Mouse (Mus musculus): ENCODE results near the gene Zdhhc5. TPM values are rescaled to one million over a fixed set of nuclear protein-coding genes. Genes with fewer than 3 reads are reported as not detected.

Gene Zdhhc5
- polyA plus RNA-seq, 1 experiment from 2014 or later = 17.6 TPM

DNA sequence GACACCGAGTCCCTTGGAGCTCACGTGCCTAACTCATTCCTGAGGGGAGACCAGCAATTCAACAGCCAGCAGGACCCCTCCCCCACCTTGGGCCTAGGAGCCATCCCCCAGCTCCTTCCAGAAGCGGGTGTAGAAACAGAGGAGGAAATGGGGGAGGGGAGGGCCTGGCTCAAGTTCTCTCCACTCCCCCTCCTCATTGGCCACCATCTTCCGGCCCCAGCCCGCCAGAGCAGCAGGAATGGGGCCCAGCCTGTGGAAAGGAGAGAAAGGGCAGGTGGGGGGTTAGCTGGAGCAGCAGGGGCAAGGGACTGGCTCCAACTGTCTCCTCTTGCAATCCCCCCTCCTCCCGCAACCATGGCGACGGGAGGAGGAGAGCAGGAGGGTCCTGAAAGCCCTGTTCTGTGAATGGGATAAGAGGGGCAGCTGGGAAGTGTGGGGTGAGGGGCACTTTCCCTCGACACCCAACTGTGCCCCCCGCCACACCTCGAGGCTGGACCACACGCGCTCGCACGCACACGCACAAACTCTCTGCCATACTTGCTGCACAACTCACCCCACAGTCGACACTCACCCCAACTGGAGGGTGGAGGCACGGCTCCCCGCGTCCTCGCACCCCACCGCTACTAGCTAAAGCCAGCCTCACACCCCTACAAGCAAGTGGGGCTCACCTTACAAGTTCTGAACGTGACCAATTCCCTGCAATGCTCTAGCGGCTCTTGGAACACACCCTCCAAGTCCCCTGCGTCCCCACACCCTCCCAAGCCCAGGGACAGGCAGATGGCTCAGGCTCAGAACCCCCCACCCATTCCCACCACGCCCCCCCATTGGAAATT, 27.7 kb upstream of the Zdhhc5 start:
- peaks cover 57% of the 10 kb centered on the region for H3K4me1 ChIP-seq (replicated peaks)
- WGBS = under 1% methylated on average over 26 of the region's 26 CpGs
- peak overlapping the region; percentile 76 for H3K4me2 ChIP-seq
- H3K36me3 ChIP-seq = peaks cover 9% of the 10 kb centered on the region; the same call in 1 of the 2 replicates
- H3K9me3 ChIP-seq = no peaks in the 10 kb centered on the region
- peak overlapping the region; percentile 89 for H3K4me3 ChIP-seq
- peak overlapping the region; percentile 98 for H3K27ac ChIP-seq (replicated peaks)
- H3K27me3 ChIP-seq = no peaks in the 10 kb centered on the region
- peak; percentile 69 for ATAC-seq (ENCODE audit: low read depth)
- H3K9ac ChIP-seq = peak overlapping the region; percentile 97

DNA sequence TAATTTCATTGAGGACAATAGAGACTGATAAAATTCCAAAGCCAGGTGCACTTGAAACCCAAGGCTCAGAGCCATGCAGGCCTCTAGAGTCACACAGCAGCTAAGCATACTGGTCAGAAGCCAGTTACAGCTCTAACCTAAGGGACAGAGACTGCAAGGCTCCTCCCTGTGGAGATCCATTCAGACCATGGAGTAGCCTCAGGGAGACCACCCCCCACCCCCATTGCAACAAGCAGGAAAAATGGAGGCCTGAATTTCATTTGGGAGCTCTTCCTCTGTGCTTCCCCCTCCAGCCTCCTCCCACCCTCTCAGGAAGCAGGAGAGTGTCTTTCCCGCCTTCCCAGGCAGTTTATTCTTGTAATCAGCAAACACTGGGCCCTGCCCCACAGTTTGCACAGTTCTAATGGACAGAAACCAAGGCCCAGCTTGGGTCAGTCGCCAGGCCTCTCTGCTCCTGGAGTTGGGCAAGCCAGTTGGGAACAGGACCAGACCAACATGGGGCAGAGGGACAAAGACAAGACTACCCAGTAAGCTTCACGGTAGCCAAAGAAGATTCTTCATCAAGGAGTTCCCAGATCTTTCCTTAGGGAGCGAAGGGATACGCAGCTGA, 27.0 kb upstream of the Zdhhc5 start:
- ATAC-seq (ENCODE audit: low read depth) = no peak
- H3K9ac ChIP-seq = peak overlapping the region; percentile 97
- peaks cover 64% of the 10 kb centered on the region for H3K4me1 ChIP-seq (replicated peaks)
- peaks cover 9% of the 10 kb centered on the region; the same call in 1 of the 2 replicates for H3K36me3 ChIP-seq
- H3K27ac ChIP-seq (replicated peaks) = peak overlapping the region; percentile 98
- peak overlapping the region; percentile 76 for H3K4me2 ChIP-seq
- H3K27me3 ChIP-seq = no peaks in the 10 kb centered on the region
- H3K4me3 ChIP-seq = peak overlapping the region; percentile 89
- H3K9me3 ChIP-seq = no peaks in the 10 kb centered on the region
- WGBS = 1% methylated on average over 5 of the region's 5 CpGs

DNA sequence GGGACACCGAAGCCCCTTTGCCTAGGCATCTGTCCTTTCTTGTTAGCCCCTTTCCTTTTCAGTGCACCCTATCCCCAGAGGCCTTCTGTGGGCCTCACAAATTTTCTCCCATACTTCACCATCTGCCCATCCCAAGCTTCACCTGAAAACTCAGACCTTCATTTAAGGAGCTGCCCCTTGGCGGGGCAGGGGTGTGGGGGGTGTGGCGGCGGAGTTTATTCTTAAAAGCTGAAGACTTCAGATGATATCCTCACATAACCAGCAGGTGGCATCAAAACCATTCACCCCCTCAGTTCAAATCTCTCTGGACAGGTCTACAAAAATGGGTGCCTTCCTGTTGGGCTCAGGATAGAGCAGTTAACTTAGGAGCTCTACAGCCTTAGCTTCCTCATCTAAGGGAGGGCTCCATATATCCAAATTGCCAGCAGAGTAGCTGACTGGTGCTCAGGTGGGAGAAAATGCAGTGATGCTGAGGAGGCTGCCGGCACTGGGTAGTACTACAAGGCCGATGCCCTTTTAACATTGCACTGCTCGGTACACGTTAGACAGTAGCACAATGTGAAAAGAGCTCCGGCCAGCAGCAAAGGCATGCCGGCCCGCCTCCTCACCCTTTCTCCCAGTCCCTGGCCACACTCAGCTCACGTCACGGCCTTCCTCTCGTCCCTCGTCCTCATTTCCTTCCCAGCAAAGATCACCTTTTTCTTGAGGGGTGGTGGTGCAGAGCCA, 25.8 kb upstream of the Zdhhc5 start:
- Histone ChIP-seq H3K27me3 (no peaks in the 10 kb centered on the region), H3K36me3 (peaks cover 9% of the 10 kb centered on the region; the same call in 1 of the 2 replicates), H3K4me1 (replicated peaks) (peaks cover 76% of the 10 kb centered on the region), H3K9ac (0 out of 2 replicates have a peak overlapping the region, but pooled peaks have one; percentile 97), H3K4me2 (peak overlapping the region; percentile 76), H3K27ac (replicated peaks) (0 out of 2 replicates have a peak overlapping the region, but pooled peaks have one; percentile 18), H3K9me3 (no peaks in the 10 kb centered on the region), H3K4me3 (peak overlapping the region; percentile 89; the same call in 1 of the 2 replicates)
- no peak for ATAC-seq (ENCODE audit: low read depth)
- 77% methylated on average over 15 of the region's 15 CpGs for WGBS

DNA sequence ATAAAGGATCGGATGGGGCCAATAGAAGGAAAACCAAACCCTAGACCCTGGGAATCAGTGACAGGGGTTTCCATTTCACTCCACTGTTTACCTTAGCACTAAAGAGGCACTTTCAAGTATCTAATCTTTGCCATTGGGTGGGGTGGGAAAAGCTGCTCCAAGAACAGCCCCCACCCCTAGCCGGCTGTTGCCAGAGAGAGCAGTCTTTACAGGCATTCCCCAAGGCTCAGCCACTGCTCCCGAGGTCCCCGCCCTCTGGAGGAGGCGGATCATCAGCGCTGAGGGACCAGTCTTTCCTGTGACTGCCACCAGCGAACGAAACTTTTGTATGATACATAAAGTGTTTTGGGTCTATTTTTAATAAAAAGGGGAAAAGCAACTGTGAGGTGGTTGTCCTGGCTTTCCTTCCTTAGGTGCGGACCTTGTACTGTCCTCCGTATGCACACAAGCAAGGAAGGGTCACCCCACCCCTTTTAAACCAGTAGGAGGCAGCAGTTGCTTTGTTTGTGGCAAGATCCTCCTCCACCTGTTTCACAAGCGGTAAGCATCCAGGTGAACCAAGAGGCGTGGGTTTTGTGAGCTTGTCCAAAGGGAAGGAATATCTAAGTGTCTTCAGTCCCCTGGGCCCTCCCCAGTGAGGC, 23.4 kb upstream of the Zdhhc5 start:
- H3K4me2 ChIP-seq = peak overlapping the region; percentile 78
- H3K9ac ChIP-seq = peak overlapping the region; percentile 55
- no peak for ATAC-seq (ENCODE audit: low read depth)
- H3K4me3 ChIP-seq = peak overlapping the region; percentile 11
- peaks cover 90% of the 10 kb centered on the region for H3K4me1 ChIP-seq (replicated peaks)
- H3K36me3 ChIP-seq = peaks cover 9% of the 10 kb centered on the region; the same call in 1 of the 2 replicates
- H3K27me3 ChIP-seq = no peaks in the 10 kb centered on the region
- H3K9me3 ChIP-seq = no peaks in the 10 kb centered on the region
- 3% methylated on average over 12 of the region's 12 CpGs for WGBS
- H3K27ac ChIP-seq (replicated peaks) = 0 out of 2 replicates have a peak overlapping the region, but pooled peaks have one; percentile 9

DNA sequence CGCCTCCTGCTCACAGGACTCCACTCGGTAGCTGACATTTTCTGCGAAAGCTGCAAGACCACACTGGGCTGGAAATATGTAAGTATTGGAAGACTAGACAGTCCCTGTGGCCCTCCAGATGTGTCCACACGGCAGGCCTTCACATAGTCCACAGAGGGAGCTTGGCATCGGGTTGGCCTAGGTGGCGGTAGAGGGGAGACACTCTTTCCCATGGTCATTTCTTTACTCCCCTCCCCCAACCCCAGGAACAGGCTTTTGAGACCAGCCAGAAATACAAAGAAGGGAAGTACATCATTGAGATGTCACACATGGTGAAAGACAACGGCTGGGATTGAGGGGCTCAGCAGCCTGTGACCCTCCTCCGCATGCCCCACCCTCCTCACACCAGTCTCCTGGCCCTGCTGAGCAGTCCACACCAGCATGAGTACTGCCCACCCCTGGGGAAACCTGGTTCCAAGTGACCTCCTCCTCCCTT, 22.5 kb upstream of the Zdhhc5 start:
- WGBS = 6% methylated on average over 8 of the region's 8 CpGs
- peak overlapping the region; percentile 78 for H3K4me2 ChIP-seq
- 0 out of 2 replicates have a peak overlapping the region, but pooled peaks have one; percentile 35 for H3K27ac ChIP-seq (replicated peaks)
- ATAC-seq (ENCODE audit: low read depth) = no peak; the same call in 1 of the 2 replicates
- no peaks in the 10 kb centered on the region for H3K9me3 ChIP-seq
- H3K36me3 ChIP-seq = peaks cover 9% of the 10 kb centered on the region; the same call in 1 of the 2 replicates
- H3K4me1 ChIP-seq (replicated peaks) = peaks cover 93% of the 10 kb centered on the region
- peak overlapping the region; percentile 55; the same call in 1 of the 2 replicates for H3K9ac ChIP-seq
- H3K27me3 ChIP-seq = no peaks in the 10 kb centered on the region
- peak overlapping the region; percentile 64 for H3K4me3 ChIP-seq

DNA sequence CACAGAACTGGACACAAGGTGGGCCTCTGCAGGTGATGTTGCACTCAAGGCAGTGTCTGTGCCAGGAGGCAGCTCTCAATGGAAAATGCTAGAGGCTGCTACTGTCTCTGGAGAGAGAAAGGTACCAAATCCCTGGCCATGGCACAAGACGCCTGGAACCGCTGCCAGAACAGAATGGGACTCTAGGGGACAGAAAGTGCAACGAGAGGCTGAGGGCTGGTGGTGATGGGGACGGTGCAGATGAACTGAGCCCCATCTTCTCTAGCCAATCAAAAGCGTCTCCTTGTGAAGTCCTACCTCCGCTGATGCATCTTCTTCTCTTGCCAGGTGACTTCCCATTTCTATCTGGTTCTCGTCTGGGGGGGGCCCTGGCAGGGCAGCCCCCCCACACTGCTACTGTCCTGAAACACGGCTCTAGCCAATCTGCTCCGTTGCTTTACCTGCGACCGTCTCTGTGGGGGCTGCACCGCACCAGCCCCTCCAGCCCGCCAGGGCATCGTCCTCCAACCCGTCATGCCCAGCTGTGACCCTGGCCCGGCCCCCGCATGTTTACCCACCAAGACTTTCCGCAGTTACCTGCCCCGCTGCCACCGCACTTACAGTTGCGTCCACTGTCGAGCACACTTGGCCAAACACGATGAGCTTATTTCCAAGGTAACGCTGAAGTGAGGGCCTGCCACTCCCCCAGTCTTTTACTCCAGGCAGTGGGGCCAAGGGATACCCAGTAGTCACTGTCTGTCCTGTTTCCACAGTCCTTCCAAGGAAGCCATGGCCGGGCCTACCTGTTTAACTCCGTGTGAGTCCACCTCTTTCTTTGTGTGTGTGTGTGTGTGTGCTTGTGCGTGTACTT, 21.6 kb upstream of the Zdhhc5 start:
- H3K9ac ChIP-seq = peak overlapping the region; percentile 89
- peak overlapping the region; percentile 78 for H3K4me2 ChIP-seq
- H3K27ac ChIP-seq (replicated peaks) = peak overlapping the region; percentile 92; the same call in 1 of the 2 replicates
- H3K36me3 ChIP-seq = peaks cover 9% of the 10 kb centered on the region; the same call in 1 of the 2 replicates
- peaks cover 83% of the 10 kb centered on the region for H3K4me1 ChIP-seq (replicated peaks)
- H3K27me3 ChIP-seq = no peaks in the 10 kb centered on the region
- no peaks in the 10 kb centered on the region for H3K9me3 ChIP-seq
- WGBS = 8% methylated on average over 27 of the region's 27 CpGs
- peak overlapping the region; percentile 64 for H3K4me3 ChIP-seq
- ATAC-seq (ENCODE audit: low read depth) = no peak

DNA sequence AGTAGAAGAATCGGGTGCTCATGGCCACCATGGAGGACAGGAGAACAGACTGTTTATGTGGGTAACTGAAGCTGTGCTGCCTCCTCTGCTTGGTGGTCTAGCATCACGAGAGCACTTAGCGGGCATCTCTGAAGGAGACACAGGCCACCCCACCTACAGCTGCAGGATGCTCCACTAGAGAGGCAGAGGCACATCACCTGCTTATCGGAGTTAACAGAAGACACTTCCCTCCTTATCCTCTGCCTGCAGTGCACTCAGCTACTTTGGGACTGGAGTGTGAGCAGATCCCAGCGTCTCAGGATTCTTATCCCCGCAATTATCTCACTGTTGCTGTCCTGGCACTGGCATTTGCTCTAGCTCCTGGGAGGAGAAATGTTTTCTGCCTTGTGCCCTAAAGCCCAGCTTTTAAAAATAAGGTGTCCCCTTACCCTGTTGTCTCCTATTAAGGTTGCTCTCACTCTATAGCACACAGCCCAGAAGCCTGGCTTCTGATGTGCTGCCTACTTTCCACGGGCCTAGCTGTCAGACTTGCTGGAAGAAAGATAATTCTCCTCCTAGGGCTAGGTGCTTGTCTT, 20.5 kb upstream of the Zdhhc5 start:
- H3K36me3 ChIP-seq = peaks cover 7% of the 10 kb centered on the region; the same call in 1 of the 2 replicates
- H3K4me3 ChIP-seq = peak overlapping the region; percentile 64
- peak overlapping the region; percentile 78 for H3K4me2 ChIP-seq
- peak overlapping the region; percentile 92 for H3K27ac ChIP-seq (replicated peaks)
- no peak for ATAC-seq (ENCODE audit: low read depth)
- no peaks in the 10 kb centered on the region for H3K9me3 ChIP-seq
- H3K9ac ChIP-seq = peak overlapping the region; percentile 89
- WGBS = 26% methylated on average over 7 of the region's 7 CpGs
- H3K4me1 ChIP-seq (replicated peaks) = peaks cover 72% of the 10 kb centered on the region
- no peaks in the 10 kb centered on the region for H3K27me3 ChIP-seq

DNA sequence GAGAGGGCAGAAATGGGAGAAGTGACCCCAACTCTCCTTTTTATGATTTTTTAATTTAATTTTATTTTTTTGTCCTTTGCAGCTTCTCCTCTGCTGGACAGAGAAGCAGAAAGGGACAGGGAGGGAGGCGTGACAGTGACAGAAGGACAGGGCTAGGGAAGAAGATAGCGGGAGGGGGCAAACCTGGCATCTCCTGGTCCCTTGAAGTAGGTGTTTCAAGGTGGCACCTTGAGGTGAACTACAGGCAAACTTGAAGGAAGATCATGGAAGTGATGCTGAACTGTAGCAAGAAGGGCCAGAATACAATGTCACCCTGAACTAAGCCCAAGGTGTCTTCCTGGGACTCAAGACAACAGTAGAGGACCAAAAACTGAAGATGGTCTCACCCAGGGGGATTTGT, 19.9 kb upstream of the Zdhhc5 start:
- peak overlapping the region; percentile 92 for H3K27ac ChIP-seq (replicated peaks)
- WGBS = 4% methylated on average over 2 of the region's 2 CpGs
- H3K4me2 ChIP-seq = peak overlapping the region; percentile 78
- ATAC-seq (ENCODE audit: low read depth) = no peak
- peak overlapping the region; percentile 64 for H3K4me3 ChIP-seq
- H3K36me3 ChIP-seq = 0 out of 2 replicates have a peak, but pooled peaks cover 2% of the 10 kb centered on the region
- H3K9me3 ChIP-seq = no peaks in the 10 kb centered on the region
- no peaks in the 10 kb centered on the region for H3K27me3 ChIP-seq
- H3K9ac ChIP-seq = peak overlapping the region; percentile 89
- peaks cover 67% of the 10 kb centered on the region for H3K4me1 ChIP-seq (replicated peaks)

DNA sequence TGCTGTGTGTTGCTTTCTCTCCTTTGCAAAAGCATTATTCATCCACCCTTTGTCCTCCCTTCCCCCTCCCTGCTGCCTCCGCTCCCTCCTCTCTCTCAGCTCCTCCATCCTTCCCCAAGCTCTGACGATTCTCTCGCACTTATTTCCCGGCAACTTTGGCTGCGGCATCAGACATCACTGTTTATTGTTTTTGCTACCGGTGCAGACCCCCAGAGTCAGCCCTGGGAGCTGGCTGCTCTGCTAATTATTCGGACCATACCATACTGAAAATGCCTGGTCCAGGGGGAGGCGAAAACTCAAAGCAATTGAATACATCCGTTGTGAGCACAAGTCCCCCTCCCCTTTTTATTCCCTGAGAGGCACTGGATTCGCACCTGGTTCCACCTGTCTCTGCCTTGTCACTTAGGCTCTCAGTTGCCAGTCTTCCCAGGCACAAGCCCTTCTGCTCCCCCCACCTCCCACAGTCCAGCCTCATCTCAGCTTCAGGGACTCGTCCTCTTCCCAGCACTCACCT, 19.4 kb upstream of the Zdhhc5 start:
- no peaks in the 10 kb centered on the region for H3K27me3 ChIP-seq
- peak overlapping the region; percentile 64 for H3K4me3 ChIP-seq
- H3K9me3 ChIP-seq = no peaks in the 10 kb centered on the region
- WGBS = 0% methylated on average over 11 of the region's 11 CpGs
- H3K4me2 ChIP-seq = peak overlapping the region; percentile 78
- peak overlapping the region; percentile 92 for H3K27ac ChIP-seq (replicated peaks)
- H3K9ac ChIP-seq = peak overlapping the region; percentile 89
- ATAC-seq (ENCODE audit: low read depth) = peak; percentile 74
- H3K36me3 ChIP-seq = no peaks in the 10 kb centered on the region
- H3K4me1 ChIP-seq (replicated peaks) = peaks cover 62% of the 10 kb centered on the region

All from neural tube, embryonic 13.5 days (tissue).